Mouse (Mus musculus) heart, postnatal 25 days (tissue): ENCODE data around the gene Rpp25. TPM values are rescaled to one million over a fixed set of nuclear protein-coding genes. Genes with fewer than 3 reads are reported as not detected.

Experiments
- DNase-seq: peaks from one replicate; pipeline ENCODE4 v3.0.0; 2022; ENCODE audit warnings: low spot score
- intact Hi-C: fragments of 180-260 bp; cut with DNase I; formaldehyde crosslinking; loops from one replicate; pipeline ENCODE4 v1.15.1; 2025
- total RNA-seq, 2 experiments: library from RNA; stranded (reverse); gene quantifications; 2 replicates each; pipeline ENCODE4 v1.2.3; 2021

The Rpp25 gene
- 1 to 10 TPM; 1.6 to 2.3 TPM for total RNA-seq

- peak; percentile 40 for DNase-seq
- intact Hi-C loops: no loop called here
Measured at GRCm38 (mm10) chr9:57503622-57504380, at the start of gene Rpp25. Gene Rpp25, plus strand, starts transcription at chr9:57504026.

GRCm38 (mm10) chr9:57459707-57460106 lies 44.1 kb upstream of the Rpp25 start:
- intact Hi-C loops: no loop called here
- DNase-seq: no peak

GRCm38 (mm10) chr9:57462866-57463265 lies 41.0 kb upstream of the Rpp25 start:
- DNase-seq: no peak
- intact Hi-C loops: no loop called here

GRCm38 (mm10) chr9:57466101-57466500 lies 37.7 kb upstream of the Rpp25 start:
- DNase-seq: no peak
- intact Hi-C loops: no loop called here

- DNase-seq: peak; percentile 6
- intact Hi-C loops: no loop called here
Measured at GRCm38 (mm10) chr9:57467271-57467771, 36.5 kb upstream of the Rpp25 start.

- intact Hi-C loops: no loop called here
Measured at GRCm38 (mm10) chr9:57467896-57468549, 35.8 kb upstream of the Rpp25 start, which contains the start of gene Scamp5. Gene Scamp5, minus strand, starts transcription at chr9:57468060.

GRCm38 (mm10) chr9:57468914-57469313 lies 34.9 kb upstream of the Rpp25 start:
- intact Hi-C loops: no loop called here
- DNase-seq: no peak

More at GRCm38 (mm10) chr9:57467896-57468549, 35.8 kb upstream of the Rpp25 start, which contains the start of gene Scamp5:
- peak; percentile 73 for DNase-seq

GRCm38 (mm10) chr9:57485774-57486173 lies 18.1 kb upstream of the Rpp25 start:
- intact Hi-C loops: loop anchor here (1.0 to 2.0 kb wide), 2 partner anchors 32 to 171 kb away; no protein-coding TSS in a partner anchor
- DNase-seq: peak; percentile 39

- intact Hi-C loops: loop anchor here (2.0 kb wide), 1 partner anchor 169 kb away; no protein-coding TSS in a partner anchor
Measured at GRCm38 (mm10) chr9:57487807-57488206, 16.0 kb upstream of the Rpp25 start.

GRCm38 (mm10) chr9:57493532-57493931 lies 10.3 kb upstream of the Rpp25 start:
- intact Hi-C loops: no loop called here
- DNase-seq: no peak

More at GRCm38 (mm10) chr9:57487807-57488206, 16.0 kb upstream of the Rpp25 start:
- DNase-seq: no peak

- intact Hi-C loops: no loop called here
- DNase-seq: no peak
Measured at GRCm38 (mm10) chr9:57494970-57495369, 8.9 kb upstream of the Rpp25 start.

- intact Hi-C loops: no loop called here
- no peak for DNase-seq
Measured at GRCm38 (mm10) chr9:57497236-57497635, 6.6 kb upstream of the Rpp25 start.

- no peak for DNase-seq
- intact Hi-C loops: no loop called here
Measured at GRCm38 (mm10) chr9:57498536-57498935, 5.3 kb upstream of the Rpp25 start.

GRCm38 (mm10) chr9:57501452-57501851 lies 2.4 kb upstream of the Rpp25 start:
- intact Hi-C loops: no loop called here

GRCm38 (mm10) chr9:57501861-57502260 lies 2.0 kb upstream of the Rpp25 start:
- DNase-seq: no peak
- intact Hi-C loops: no loop called here

More at GRCm38 (mm10) chr9:57501452-57501851, 2.4 kb upstream of the Rpp25 start:
- no peak for DNase-seq

GRCm38 (mm10) chr9:57502911-57503621 lies 760 bp upstream of the Rpp25 start:
- intact Hi-C loops: no loop called here
- DNase-seq: no peak

- DNase-seq: peak; percentile 19
- intact Hi-C loops: no loop called here
Measured at GRCm38 (mm10) chr9:57504381-57504700, 515 bp downstream of the Rpp25 start.

- no peak for DNase-seq
- intact Hi-C loops: no loop called here
Measured at GRCm38 (mm10) chr9:57504891-57505290, 1.1 kb downstream of the Rpp25 start.

- intact Hi-C loops: no loop called here
- DNase-seq: peak; percentile 65
Measured at GRCm38 (mm10) chr9:57505700-57506099, 1.9 kb downstream of the Rpp25 start.

- intact Hi-C loops: no loop called here
- DNase-seq: no peak
Measured at GRCm38 (mm10) chr9:57510577-57510976, 6.8 kb downstream of the Rpp25 start.
